Mouse (Mus musculus) spleen, postnatal 10 days (tissue): ENCODE data around the gene Bcl9l.

ENCODE experiments used
- DNase-seq, 2 experiments: peaks; one replicate each; pipeline ENCODE4 v3.0.0; 2021 to 2022; ENCODE audit warnings: low spot score in 2 of 2

Gene Bcl9l

GRCm38 (mm10) chr9:44540676-44541075, 58.1 kb downstream of the Bcl9l start:
- no peak for DNase-seq

- DNase-seq: no peak
These were observed 59.7 kb downstream of the Bcl9l start for GRCm38 (mm10) chr9:44542364-44542763.

- no peak for DNase-seq
These were observed 62.4 kb downstream of the Bcl9l start for GRCm38 (mm10) chr9:44544986-44545385.

- DNase-seq: no peak
These were observed 66.0 kb downstream of the Bcl9l start for GRCm38 (mm10) chr9:44548412-44549152.

GRCm38 (mm10) chr9:44551138-44551537, 68.5 kb downstream of the Bcl9l start:
- no peak for DNase-seq

- DNase-seq: no peak
These were observed 69.5 kb downstream of the Bcl9l start for GRCm38 (mm10) chr9:44552161-44552560.
